Mouse (Mus musculus) G1E (cell line): Measurements from ENCODE around the gene Macrod2. TPM values are rescaled to one million over a fixed set of nuclear protein-coding genes. Genes with fewer than 3 reads are reported as not detected.

ENCODE experiments used
- ATAC-seq: 2 replicates; pipeline ENCODE4 v1.8.0; 2016; ENCODE audit warnings: mild to moderate bottlenecking; ENCODE audit not compliant: insufficient number of reproducible peaks, poor library complexity, low FRiP score, severe bottlenecking; ENCODE audit errors: extremely low read depth
- DNase-seq: peaks from one replicate; pipeline ENCODE4 v3.0.0; 2012; ENCODE audit warnings: low spot score
- H3K27me3 ChIP-seq: 2 replicates; pipeline ENCODE4 v1.6.1; 2012; ENCODE audit warnings: mild to moderate bottlenecking, low read length, inconsistent platforms; ENCODE audit not compliant: insufficient read depth
- H3K36me3 ChIP-seq: replicated peaks from 2 replicates; pipeline ENCODE3; 2012; ENCODE audit warnings: mild to moderate bottlenecking, inconsistent platforms
- H3K4me1 ChIP-seq: 2 replicates; pipeline ENCODE4 v1.6.1; 2012; ENCODE audit warnings: low read depth, low read length, inconsistent platforms, mixed read lengths; ENCODE audit not compliant: insufficient read depth
- H3K4me3 ChIP-seq: 2 replicates; pipeline ENCODE4 v1.5.1; 2012; ENCODE audit warnings: low read depth, mild to moderate bottlenecking, inconsistent platforms, low read length, moderate library complexity, mixed read lengths
- H3K9me3 ChIP-seq: replicated peaks from 2 replicates; pipeline ENCODE4 v1.6.1; 2012; ENCODE audit warnings: inconsistent platforms
- CTCF ChIP-seq: IDR thresholded peaks from 2 replicates; pipeline ENCODE4 v1.5.1; 2012; ENCODE audit warnings: low read depth, low read length, inconsistent platforms, mixed read lengths
- GATA1 ChIP-seq: IDR thresholded peaks from 2 replicates; pipeline ENCODE4 v1.6.1; 2012; ENCODE audit warnings: borderline replicate concordance, low read length, inconsistent platforms, mixed read lengths
- GATA2 ChIP-seq: IDR thresholded peaks from 2 replicates; pipeline ENCODE4 v1.6.1; 2012; ENCODE audit warnings: low read depth, low read length, inconsistent platforms, borderline replicate concordance
- POLR2AphosphoS5 ChIP-seq: IDR thresholded peaks from 2 replicates; pipeline ENCODE4 v1.6.1; 2012; ENCODE audit warnings: low read depth, low read length, inconsistent platforms; ENCODE audit not compliant: insufficient replicate concordance
- TAL1 ChIP-seq: conservative IDR thresholded peaks from 2 replicates; pipeline ENCODE4 v1.6.1; 2012; ENCODE audit warnings: low read depth, low read length, inconsistent platforms, mixed read lengths
- polyA plus RNA-seq: library from polyadenylated mRNA; stranded (reverse); fragments of >175 nt; gene quantifications from 2 replicates; pipeline ENCODE4 v1.2.3, GENCODE M21; 2012
- total RNA-seq, 2 experiments: library from RNA; stranded (forward) in 1 of 2; stranded (reverse) in 1 of 2; fragments of 200-1000 nt in 1 of 2; fragments of >200 nt in 1 of 2; fragmentation: Nextera tagmentation in 1 of 2; gene quantifications; 2 replicates each; pipeline ENCODE4 v1.2.3; 2014 to 2017

The Macrod2 gene
- total and polyA plus RNA-seq, 3 experiments = 0.38 TPM; not detected in 2

- no peaks in the 10 kb centered on the region for H3K9me3 ChIP-seq
- ATAC-seq (no peak), DNase-seq (no peak)
- H3K36me3 ChIP-seq = no peaks in the 10 kb centered on the region
- H3K4me1 ChIP-seq = no peaks in the 10 kb centered on the region
- no peak overlapping the region for H3K4me3 ChIP-seq
- no peaks in the 10 kb centered on the region for H3K27me3 ChIP-seq
- no peak for TF ChIP-seq GATA2
- TF ChIP-seq CTCF = no peak
- TF ChIP-seq TAL1 = no peak
- no peak for TF ChIP-seq POLR2AphosphoS5
- TF ChIP-seq GATA1 = no peak
Measured at GRCm38 (mm10) chr2:140890683-140891082, 495.6 kb downstream of the Macrod2 start.

GRCm38 (mm10) chr2:140896396-140897082 lies 501.4 kb downstream of the Macrod2 start:
- no peak for TF ChIP-seq CTCF
- TF ChIP-seq GATA2 = no peak
- TF ChIP-seq POLR2AphosphoS5 = no peak
- TF ChIP-seq TAL1 = no peak
- TF ChIP-seq GATA1 = no peak
- DNase-seq = no peak
- no peaks in the 10 kb centered on the region for H3K9me3 ChIP-seq
- ATAC-seq = no peak
- no peaks in the 10 kb centered on the region for H3K4me1 ChIP-seq
- H3K36me3 ChIP-seq = no peaks in the 10 kb centered on the region
- no peak overlapping the region for H3K4me3 ChIP-seq
- no peaks in the 10 kb centered on the region for H3K27me3 ChIP-seq

DNA sequence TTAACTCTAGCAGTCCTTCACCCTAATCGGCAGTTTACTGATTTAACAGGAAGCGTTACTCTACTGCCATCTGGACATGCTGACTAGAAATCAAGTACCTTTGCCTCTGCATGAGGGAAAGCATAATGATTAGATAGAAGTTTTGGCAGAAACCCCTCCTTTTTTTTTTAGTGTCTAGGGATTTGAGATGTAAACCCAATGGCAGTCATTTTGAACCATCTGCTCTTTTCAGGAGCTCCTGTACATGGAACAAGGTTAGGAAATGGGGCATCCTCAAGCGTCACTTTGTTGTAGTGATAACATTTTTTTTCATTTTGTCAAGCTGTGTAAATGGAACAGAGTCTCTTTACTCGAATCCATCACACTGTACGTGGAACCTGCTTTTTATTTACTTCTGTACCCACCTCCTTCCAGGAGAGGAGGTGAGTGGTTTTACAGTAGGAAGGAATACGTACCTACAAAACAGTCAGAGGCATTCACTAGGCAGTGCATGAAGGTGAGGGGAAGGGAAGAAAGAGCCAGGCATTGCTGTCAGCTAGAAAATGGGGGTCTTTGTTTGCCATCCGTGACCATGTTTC lies 503.4 kb downstream of the Macrod2 start:
- no peaks in the 10 kb centered on the region for H3K4me1 ChIP-seq
- H3K27me3 ChIP-seq = no peaks in the 10 kb centered on the region
- DNase-seq (no peak), ATAC-seq (no peak)
- TF ChIP-seq TAL1 (no peak), GATA2 (no peak), POLR2AphosphoS5 (no peak), CTCF (no peak), GATA1 (no peak)
- no peak overlapping the region for H3K4me3 ChIP-seq
- H3K36me3 ChIP-seq = no peaks in the 10 kb centered on the region
- no peaks in the 10 kb centered on the region for H3K9me3 ChIP-seq

DNA sequence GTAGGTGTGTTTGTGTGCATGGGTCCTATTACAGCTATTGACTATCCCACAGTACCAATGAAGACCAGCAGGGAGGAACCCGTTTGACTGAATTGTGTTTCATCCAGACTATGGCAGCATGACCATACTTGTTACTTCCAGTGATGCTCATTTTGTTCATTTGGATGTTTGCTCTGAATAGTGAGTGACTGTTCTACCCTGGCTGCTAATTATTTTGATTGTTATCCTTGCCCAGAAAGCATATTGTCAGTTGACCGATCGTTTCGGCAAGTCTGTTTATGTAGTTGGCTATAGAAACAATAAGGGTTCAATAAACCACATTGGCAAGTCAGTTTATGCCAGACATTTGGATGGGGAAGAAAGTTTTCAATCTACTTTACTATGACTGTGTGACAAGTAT lies 510.2 kb downstream of the Macrod2 start:
- no peaks in the 10 kb centered on the region for H3K4me1 ChIP-seq
- DNase-seq = no peak
- no peak for ATAC-seq
- TF ChIP-seq GATA1 (no peak), TAL1 (no peak), POLR2AphosphoS5 (no peak), GATA2 (no peak), CTCF (no peak)
- H3K27me3 ChIP-seq = no peaks in the 10 kb centered on the region
- H3K9me3 ChIP-seq = no peaks in the 10 kb centered on the region
- H3K36me3 ChIP-seq = no peaks in the 10 kb centered on the region
- no peak overlapping the region for H3K4me3 ChIP-seq

- DNase-seq = no peak
- no peak for ATAC-seq
- no peak for TF ChIP-seq TAL1
- no peak for TF ChIP-seq CTCF
- TF ChIP-seq POLR2AphosphoS5 = no peak
- no peak for TF ChIP-seq GATA2
- TF ChIP-seq GATA1 = no peak
- Histone ChIP-seq H3K4me1 (no peaks in the 10 kb centered on the region), H3K27me3 (no peaks in the 10 kb centered on the region), H3K36me3 (no peaks in the 10 kb centered on the region), H3K4me3 (no peak overlapping the region), H3K9me3 (no peaks in the 10 kb centered on the region)
Measured at GRCm38 (mm10) chr2:140906123-140906522, 511.0 kb downstream of the Macrod2 start.

DNA sequence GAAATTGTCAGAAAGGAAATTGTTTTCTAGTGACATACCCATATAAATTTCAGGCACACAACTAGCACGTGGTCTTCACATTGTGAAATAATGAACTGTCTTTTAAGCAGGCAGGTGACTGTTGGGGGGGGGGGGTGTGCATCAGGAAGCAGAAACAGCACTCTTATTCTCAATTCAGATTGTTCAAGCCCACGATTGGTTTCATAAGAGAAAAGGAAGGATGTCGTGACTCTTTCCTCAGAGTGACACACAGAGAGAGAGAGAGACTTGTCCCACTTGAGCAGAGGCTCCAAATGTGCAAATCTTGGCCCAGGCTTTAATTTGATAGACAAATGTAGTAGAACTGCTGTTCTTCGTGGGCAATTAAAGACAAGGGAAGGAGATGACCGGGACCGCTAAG lies 516.4 kb downstream of the Macrod2 start:
- ATAC-seq (no peak), DNase-seq (no peak)
- Histone ChIP-seq H3K27me3 (no peaks in the 10 kb centered on the region), H3K4me1 (no peaks in the 10 kb centered on the region), H3K9me3 (no peaks in the 10 kb centered on the region), H3K36me3 (no peaks in the 10 kb centered on the region), H3K4me3 (no peak overlapping the region)
- TF ChIP-seq POLR2AphosphoS5 (no peak), GATA2 (no peak), CTCF (no peak)
